Mouse (Mus musculus) cerebellum, adult 2 months (tissue): ENCODE data around the gene Adgrv1.

Experiments
- CTCF ChIP-seq: fragments of 200-500 bp; IDR thresholded peaks from 2 replicates; pipeline ENCODE4 v1.5.1; 2011; ENCODE audit warnings: low read depth, mild to moderate bottlenecking, control low read depth, low read length, moderate library complexity, borderline replicate concordance; ENCODE audit not compliant: insufficient read depth
- POLR2A ChIP-seq: fragments of 200-500 bp; IDR thresholded peaks from 2 replicates; pipeline ENCODE4 v1.6.1; 2011; ENCODE audit warnings: low read length, control low read depth, borderline replicate concordance; ENCODE audit not compliant: insufficient read depth

- TF ChIP-seq POLR2A (no peak), CTCF (no peak)
These were observed 247.2 kb downstream of the Adgrv1 start for GRCm38 (mm10) chr13:81385597-81386362.
